Mouse (Mus musculus): ENCODE measurements around the gene Spg11.

- no peak for TF ChIP-seq POLR2A (IDR thresholded peaks at IDR 0.05; ENCODE audit: borderline replicate concordance, low read depth, low read length)
- TF ChIP-seq CTCF (IDR thresholded peaks at IDR 0.05; ENCODE audit: low read depth, low read length): no peak
These were observed 99.5 kb downstream of the Spg11 start for GRCm38 (mm10) chr2:122018705-122019104.

All from bone marrow macrophage, adult 2 months (primary cell).